Mouse (Mus musculus): Measurements from ENCODE around the gene R3hdm1.
"Not testable (repeated sequence)": the region's sequence is repeated elsewhere in the genome, so short reads cannot be mapped to it uniquely, and the experiment has no call there.

R3hdm1 gene

GRCm38 (mm10) chr1:128120913-128121627, 18.0 kb downstream of the R3hdm1 start:
- no peak for DNase-seq (ENCODE audit: low read depth in 2 of 2, low spot score in 2 of 2)

DNA sequence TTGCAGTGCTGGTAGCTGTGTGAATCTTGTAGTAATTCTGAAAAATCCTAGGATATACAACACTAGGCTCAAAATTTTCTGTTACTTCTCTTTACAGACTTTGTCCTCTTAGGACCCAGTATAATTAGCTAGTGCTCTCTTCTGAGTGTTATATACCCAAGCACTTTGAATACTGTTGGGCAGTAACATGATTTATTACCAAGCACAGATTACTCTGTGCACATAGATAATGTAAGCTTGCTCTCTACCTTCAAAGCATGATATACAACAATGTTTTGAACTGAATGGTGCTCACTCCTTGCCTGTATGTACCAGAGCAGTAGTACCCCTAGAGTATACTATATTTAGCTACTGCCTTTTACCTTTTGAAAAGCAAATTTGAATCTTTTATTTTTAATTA, 33.1 kb downstream of the R3hdm1 start:
- not testable (repeated sequence) for DNase-seq (ENCODE audit: low read depth in 2 of 2, low spot score in 2 of 2)

DNA sequence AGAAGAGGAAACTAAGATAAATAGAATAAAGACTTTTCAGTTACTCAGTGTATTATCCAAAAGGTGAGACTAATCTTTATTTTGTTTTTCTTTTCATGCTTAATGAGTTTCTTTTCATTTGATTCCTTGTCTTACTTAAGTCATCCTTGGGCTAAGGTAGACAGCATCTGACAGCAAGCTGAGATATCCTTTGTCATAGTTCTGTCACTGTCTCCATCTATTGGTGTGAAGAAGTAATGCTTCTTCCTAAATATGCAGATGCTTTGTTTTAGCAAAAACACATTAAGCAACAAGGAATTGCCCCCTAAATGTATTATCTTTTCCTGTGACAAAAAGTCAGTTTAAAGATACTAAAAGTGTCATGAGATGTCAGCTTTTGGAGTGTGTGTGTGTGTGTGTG, 37.9 kb downstream of the R3hdm1 start:
- no peak for DNase-seq (ENCODE audit: low read depth in 2 of 2, low spot score in 2 of 2)

DNA sequence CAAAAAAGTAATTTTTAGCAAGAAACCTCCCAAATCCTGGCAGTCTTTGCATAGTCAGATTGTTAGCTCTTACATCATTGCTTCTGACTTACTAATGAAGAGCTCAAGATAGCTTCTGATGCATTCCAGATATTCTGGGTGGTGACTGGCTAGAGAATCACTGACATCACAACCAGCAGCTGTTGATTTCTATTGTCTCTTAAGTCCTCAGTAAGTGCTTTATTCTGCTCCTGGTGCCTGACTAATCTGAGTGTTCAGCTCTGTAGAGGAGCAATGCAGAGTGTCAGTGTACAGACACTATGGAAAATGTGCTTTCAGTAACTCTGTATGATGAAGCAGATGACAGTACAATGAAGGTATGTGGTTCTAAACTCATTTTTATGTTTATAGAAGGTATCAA, 38.6 kb downstream of the R3hdm1 start:
- DNase-seq (ENCODE audit: low read depth in 2 of 2, low spot score in 2 of 2), result no peak

DNA sequence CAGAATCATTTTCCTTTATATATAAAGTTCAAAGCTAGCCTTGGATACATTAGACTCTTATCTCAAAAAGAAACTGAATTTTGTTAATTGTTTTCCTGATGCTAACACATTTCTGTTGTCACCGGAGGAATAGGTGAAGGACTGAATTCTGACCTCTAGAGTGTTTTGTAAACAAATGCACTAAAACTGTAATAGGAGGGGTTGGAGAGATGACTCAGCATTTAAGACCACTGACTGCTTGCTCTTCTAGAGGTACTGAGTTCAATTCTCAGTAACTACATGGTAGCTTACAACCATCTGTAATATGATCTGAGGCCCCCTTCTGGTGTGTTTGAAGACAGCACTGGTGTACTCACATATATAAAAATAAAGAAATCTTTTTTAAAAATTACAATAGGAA, 63.9 kb downstream of the R3hdm1 start:
- no peak for DNase-seq (ENCODE audit: low read depth in 2 of 2, low spot score in 2 of 2)

DNA sequence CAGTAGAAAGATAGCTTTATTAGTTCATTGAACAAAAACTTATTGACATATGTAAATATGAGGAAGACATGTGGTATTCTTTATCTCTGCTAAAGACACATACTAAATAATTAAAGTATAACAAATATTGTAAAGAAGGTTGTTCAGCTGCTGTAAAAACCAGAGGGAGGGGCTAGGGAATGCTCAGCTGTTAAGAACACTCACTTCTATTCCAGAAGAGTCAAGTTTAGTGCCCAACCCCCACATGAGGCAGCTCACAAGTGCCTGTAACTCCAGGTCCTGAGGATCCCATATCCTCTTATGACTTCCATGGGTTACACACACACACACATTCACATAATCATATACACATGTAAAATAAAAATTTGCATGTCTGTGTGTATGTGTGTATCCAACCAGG, 67.0 kb downstream of the R3hdm1 start:
- DNase-seq (ENCODE audit: low read depth in 2 of 2, low spot score in 2 of 2), result no peak

- DNase-seq (ENCODE audit: low read depth in 2 of 2, low spot score in 2 of 2), result no peak
Observed at GRCm38 (mm10) chr1:128191426-128191825, 88.3 kb downstream of the R3hdm1 start.

DNA sequence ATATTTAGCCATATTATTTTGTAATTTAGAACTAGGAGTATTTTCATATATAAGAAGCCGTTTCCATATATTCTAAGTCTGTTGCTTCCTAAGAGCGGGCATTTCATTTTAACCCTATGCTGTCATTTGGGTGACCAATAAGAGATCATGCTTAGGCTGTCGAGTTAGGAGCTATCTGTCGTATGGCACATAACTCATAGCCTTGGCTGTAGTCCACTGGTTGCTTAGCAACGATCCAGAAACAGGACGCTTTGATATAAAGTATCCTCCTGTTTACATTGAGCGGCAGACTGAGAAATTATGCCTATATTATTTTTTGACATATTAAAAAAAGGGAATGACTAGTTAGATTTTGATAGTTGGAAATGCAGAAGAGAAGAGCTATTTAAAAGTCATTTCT, 89.3 kb downstream of the R3hdm1 start:
- DNase-seq (ENCODE audit: low read depth in 2 of 2, low spot score in 2 of 2), result no peak

- no peak for DNase-seq (ENCODE audit: low read depth in 2 of 2, low spot score in 2 of 2)
Observed at GRCm38 (mm10) chr1:128194011-128194410, 90.9 kb downstream of the R3hdm1 start.

DNA sequence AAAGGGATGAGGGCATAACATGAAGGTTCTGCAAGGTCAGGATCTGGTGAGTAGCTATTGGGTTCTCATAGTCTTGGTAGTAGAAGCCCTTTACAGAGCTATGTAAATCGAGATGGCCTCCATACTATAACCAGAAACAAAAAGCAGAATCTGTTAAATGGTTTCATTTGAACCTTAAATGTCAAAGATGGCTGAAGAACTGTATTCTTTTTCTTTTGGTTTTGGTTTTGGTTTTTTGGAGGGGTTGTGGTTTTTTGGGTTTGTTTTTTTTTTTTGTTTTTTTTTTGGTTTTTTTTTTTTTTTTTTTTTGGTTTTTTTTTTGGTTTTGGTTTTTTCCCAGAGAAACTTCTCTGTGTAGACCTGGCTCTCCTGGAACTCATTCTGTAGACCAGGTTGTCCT, 94.3 kb downstream of the R3hdm1 start:
- DNase-seq (ENCODE audit: low read depth in 2 of 2, low spot score in 2 of 2), result no peak

DNA sequence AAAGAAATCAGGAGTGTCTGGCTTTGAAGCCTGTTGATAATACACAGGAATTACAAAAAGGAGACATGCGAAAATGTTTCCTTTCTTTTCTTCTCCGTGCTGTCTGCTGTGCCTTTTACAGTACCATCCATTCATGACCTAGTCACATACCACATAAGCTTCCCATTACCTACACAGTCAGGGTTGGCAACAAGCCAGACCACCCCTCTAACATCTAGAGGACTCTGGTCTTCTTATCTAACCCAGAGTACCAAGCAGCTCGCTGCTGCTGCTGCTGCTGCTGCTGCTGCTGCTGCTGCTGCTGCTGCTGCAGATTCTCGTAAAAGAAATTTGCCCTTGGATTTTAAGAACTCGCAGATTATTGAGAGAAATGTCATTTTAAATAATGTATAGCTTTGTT, 110.2 kb downstream of the R3hdm1 start:
- no peak for DNase-seq (ENCODE audit: low read depth in 2 of 2, low spot score in 2 of 2)

DNA sequence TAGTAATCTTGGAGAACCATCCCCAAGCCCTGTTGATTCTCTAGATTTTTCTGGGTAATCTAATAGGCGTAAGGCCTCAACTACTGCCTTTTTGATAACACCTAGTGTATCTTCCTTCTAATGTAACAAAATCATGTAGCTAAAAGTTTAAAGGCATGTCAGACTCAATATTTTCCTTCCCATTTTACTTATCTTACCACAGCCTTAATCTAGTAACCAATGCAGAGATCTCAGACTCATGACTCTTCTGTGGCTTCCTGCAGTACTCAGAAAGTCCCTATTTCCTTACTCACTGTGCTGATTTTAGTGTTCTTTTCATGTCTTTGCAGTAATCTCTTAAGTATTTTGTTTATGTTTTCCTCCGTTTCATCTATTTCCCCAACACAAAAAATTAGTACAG, 118.8 kb downstream of the R3hdm1 start:
- no peak for DNase-seq (ENCODE audit: low read depth in 2 of 2, low spot score in 2 of 2)

- DNase-seq (ENCODE audit: low read depth in 2 of 2, low spot score in 2 of 2), result no peak
Observed at GRCm38 (mm10) chr1:128223304-128223703, 120.2 kb downstream of the R3hdm1 start.

DNA sequence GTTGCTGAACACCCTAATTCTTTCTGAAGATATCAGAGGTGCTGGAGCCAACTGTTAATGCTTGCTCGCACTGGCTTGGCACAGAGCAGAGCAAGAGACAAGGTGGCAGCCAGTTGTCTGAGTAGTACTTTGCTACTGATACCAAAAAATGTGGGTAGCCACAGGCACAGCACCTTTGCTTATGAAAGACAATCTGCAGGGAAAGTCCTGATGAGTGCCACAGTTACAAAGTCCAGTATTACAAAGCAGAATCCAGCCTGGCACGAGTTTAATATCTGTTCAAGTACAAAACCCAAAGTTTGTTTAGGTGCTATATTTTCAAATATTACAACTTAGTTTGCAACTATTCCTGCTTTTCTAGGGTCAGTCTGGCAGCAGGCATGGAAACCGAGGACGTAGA, 132.1 kb downstream of the R3hdm1 start:
- DNase-seq (ENCODE audit: low read depth in 2 of 2, low spot score in 2 of 2), result no peak

DNA sequence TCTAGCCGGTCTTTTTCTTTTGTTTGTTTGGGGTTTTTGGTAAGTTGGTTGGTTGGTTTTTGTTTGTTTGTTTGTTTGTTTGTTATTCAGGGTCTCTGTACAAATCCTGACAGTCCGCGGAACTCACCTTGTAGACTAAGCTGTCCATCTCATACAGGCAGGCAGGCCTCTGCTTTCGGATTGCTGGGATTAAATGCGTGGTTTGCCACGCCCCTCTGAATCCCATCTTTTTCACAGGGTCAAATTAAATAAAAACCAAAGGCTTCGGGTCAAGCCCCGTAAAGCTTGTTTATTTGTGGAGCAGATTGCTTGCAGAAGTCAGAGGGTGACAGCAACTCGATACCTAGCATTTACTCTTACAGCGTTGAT, 140.5 kb downstream of the R3hdm1 start, which contains the start of gene Ubxn4:
Ubxn4 (plus strand) TSS at position 338 of the 369 bp plus-strand sequence.
- DNase-seq (ENCODE audit: low read depth in 2 of 2, low spot score in 2 of 2), result no peak

DNA sequence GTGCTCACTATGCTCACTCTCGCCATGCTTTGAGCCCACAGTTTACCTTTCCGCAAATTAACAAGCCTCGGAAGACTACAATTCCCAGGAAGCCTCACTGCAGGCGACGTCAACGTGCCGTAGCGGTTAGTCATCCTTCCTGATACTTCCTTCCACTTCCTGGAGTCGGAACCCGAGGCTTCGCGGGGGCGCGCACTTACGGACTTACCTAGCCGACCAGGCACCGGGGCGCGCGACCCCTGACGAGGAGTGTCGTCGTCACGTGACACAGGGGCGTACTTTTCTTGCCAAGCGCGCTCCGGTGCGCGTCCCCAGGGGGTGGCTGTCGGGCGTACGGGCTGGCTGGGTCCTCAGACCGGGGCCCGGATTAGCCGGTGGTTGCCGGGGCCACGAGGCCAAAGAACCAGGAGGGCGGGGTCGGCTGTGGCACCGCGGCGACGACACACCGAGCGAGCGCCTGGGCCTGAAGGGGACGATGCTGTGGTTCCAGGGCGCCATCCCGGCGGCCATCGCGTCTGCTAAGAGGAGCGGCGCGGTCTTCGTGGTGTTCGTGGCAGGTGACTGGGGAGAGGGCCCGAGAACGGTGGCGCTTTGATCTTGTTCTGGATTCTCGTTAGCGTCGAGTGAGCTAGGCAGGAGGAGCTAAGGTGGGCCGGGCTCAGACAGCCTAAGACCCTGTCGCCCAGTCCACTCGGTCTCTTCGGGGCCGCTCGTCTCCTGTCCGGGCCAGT, 141.1 kb downstream of the R3hdm1 start:
- peak; percentile 97 for DNase-seq (ENCODE audit: low read depth in 2 of 2, low spot score in 2 of 2)

DNA sequence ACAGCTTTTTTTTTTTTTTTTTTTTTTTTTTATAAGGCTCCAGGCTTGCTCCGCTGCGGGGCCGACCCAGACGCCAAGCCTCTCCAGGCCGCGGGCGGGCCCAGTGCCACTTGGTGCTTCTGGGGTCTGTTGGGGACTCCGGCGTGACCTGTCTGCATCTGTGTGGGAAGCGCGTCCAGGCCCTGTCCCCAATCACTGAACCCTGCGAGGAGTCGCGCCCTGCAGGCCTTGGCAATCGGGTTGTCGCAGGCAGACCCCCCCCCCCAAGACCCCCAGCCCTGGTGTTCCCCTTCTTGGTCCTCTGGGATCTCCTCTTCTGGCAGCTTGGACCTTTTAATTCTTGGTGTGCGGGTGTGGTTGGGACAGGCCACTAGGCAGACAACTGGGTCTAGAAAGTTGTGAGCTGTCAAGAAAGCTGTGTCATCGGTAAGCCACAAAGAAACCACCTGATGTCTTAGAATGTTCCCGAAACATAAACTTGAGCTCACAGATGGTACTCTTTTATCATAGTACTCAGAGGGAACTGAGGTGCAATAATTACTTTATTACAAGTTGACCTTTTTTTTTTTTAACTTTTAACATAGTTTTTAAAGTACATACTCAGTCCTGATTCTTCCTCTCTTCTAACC, 141.7 kb downstream of the R3hdm1 start:
- DNase-seq (ENCODE audit: low read depth in 2 of 2, low spot score in 2 of 2), result peak; percentile 7 to 19

GRCm38 (mm10) chr1:128267061-128267460, 164.0 kb downstream of the R3hdm1 start:
- DNase-seq (ENCODE audit: low read depth in 2 of 2, low spot score in 2 of 2), result not testable (repeated sequence)

- no peak for DNase-seq (ENCODE audit: low read depth in 2 of 2, low spot score in 2 of 2)
Observed at GRCm38 (mm10) chr1:128270731-128271130, 167.6 kb downstream of the R3hdm1 start.

DNA sequence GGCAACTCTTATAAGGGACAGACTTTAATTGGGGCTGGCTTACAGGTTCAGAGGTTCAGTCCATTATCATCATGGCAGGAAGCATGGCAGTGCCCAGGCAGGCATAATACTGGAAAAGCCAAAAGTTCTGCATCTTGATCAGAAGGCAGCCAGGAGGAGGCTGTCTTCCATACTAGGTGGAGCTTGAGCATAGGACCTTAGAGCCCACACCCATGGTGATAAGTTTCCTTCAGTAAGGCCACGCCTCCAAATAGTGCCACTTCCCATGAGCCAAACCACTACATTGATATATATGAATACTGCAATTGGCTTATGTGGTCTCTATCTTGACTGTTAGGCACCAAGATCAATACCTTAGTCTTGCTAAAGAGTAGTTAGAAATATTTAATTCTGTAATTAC, 172.8 kb downstream of the R3hdm1 start:
- DNase-seq (ENCODE audit: low read depth in 2 of 2, low spot score in 2 of 2), result no peak

GRCm38 (mm10) chr1:128278563-128278962, 175.5 kb downstream of the R3hdm1 start:
- DNase-seq (ENCODE audit: low read depth in 2 of 2, low spot score in 2 of 2), result no peak

DNA sequence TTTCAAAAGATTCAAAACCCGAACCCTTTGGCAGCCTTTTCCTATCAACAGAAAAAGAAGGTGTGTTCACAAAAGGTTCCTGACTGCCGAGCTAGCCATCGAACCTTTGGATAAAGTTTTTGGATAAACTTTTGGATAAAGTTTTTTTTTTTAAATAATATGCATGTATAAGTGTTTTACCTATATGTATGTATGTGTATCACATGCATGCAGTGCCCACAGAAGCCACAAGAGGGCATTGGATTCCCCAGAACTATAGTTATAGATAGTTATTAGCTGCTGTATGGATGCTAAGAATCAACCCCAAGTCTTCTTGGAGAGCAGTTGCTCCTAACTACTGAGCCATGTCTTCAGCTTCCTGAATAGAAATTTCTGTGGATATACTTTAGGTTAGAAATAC, 178.7 kb downstream of the R3hdm1 start:
- no peak for DNase-seq (ENCODE audit: low read depth in 2 of 2, low spot score in 2 of 2)
